Mouse (Mus musculus) small intestine, adult 2 months (tissue): ENCODE measurements around the gene Tbc1d25.

Experiments
- CTCF ChIP-seq: fragments of 200-500 bp; IDR thresholded peaks from 2 replicates; pipeline ENCODE4 v1.5.1; 2012; ENCODE audit warnings: low read depth, mild to moderate bottlenecking, control low read depth, inconsistent platforms, low read length, moderate library complexity, mixed read lengths; ENCODE audit not compliant: insufficient replicate concordance, insufficient read length; ENCODE audit errors: extremely low read depth
- POLR2A ChIP-seq: fragments of 200-500 bp; IDR thresholded peaks from 2 replicates; pipeline ENCODE4 v1.6.1; 2012; ENCODE audit warnings: low read depth, mild to moderate bottlenecking, control low read depth, inconsistent platforms, low read length, moderate library complexity

- TF ChIP-seq POLR2A (no peak), CTCF (no peak)
Observed at GRCm38 (mm10) chrX:8179646-8180045, 3.7 kb upstream of the Tbc1d25 start.
